Mouse (Mus musculus): ENCODE measurements around the gene Hcfc2.

- TF ChIP-seq CTCF (IDR thresholded peaks at IDR 0.05; ENCODE audit: extremely low read depth, insufficient read depth, insufficient read length, insufficient replicate concordance) (no peak), POLR2A (IDR thresholded peaks at IDR 0.05; ENCODE audit: low read depth, low read length) (no peak)
Measured at GRCm38 (mm10) chr10:82777075-82777474, 81.1 kb downstream of the Hcfc2 start.
